Mouse (Mus musculus) adrenal gland, adult 2 months (tissue): ENCODE measurements around the gene Dlg1. TPM values are rescaled to one million over a fixed set of nuclear protein-coding genes. Genes with fewer than 3 reads are reported as not detected.
A peak's percentile ranks its signal among the peaks of the same experiment; 100 is the strongest.

Experiments
- DNase-seq: peaks from one replicate; pipeline ENCODE4 v3.0.0; 2021
- long read RNA-seq: library from polyadenylated mRNA; stranded (forward); transcript quantifications from one replicate; pipeline ENCODE4 v2.0.0, GENCODE M21; 2021
- polyA plus RNA-seq: library from polyadenylated mRNA; depleted of rRNA; stranded (reverse); fragments of >200 nt; gene quantifications from 2 replicates; pipeline ENCODE4 v1.2.3, GENCODE M21; 2012; rRNA removed
- total RNA-seq, 2 experiments: library from RNA; stranded (reverse); gene quantifications; 2 replicates each; pipeline ENCODE4 v1.2.3; 2021

Gene Dlg1
- total RNA-seq (100 to 1,000 TPM in 1 of 2 experiments, 10 to 100 TPM in 1; 68.4 to 102 TPM), polyA plus RNA-seq (7.9 and 12.0 TPM in 2 replicates)
- long read RNA-seq, full-length matches to known transcripts = 15 of 33 reads
- long read RNA-seq, partial matches to known transcripts = 2 of 33 reads
- long read RNA-seq, other reads (novel, unspliced or antisense) = 16 of 33 reads

DNA sequence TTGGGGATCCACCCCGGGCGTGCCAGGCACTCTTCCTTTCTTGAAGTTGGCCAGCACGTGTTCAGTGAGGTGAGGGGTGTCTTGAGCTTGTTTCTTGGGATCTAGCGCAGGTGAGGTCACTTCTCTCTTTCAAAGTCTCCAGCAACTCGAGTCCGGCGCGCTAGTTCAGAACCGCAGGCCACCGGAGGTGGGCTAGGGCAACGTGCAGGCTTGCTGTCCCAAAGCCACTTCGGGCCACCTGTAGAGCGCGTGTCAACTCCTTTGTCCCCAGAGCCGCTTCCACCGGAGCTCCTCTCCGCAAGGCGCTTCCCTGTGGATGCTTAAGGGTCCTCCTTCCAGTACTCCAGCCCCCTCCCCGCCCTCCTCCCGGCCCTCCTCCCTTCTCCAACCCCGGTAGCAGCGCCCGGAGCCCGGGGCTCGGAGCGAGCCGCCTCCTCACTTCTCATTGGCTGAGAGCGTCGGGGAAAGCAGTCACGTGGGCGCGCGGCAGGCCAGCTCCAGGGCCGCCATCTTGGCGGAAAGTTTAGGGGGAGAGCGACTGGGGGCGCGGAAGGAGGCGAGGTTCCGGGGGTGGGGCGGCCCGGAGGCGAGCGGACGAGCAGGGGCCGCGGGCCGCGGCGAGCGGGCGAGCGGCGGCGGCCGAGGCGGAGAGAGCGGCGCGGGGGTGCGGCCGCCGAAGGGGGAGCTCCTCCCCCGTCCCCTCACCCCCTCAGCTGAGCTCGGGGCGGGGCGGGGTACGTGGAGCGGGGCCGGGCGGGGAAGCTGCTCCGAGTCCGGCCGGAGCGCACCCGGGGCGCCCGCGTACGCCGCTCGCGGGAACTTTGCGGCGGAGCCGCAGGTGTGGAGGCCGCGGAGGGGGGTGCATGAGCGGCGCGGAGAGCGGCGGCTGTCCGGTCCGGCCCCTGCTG is at the start of gene Dlg1:
Dlg1 (plus strand) TSS at position 65 of the 908 bp plus-strand sequence.
- peak; percentile 94 for DNase-seq

DNA sequence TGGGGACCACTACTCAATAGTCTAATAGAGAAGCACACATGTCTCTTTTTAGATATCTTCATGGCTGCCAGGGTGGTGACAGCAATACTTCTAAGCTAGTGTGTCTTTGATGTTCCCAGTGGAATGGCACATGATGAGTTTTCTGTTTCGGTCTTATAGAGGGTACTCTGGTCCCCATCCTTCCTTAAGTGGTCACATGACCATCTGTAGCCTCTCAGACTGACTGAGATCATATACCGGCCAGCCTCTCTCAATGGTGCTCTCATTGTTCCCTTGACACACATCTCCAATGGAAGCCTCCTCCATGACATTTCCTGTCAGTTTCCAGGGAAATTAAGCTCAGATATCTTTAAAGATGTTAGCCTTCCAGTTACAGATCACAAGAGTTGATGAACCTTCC is 46.9 kb upstream of the Dlg1 start:
- DNase-seq = no peak

DNA sequence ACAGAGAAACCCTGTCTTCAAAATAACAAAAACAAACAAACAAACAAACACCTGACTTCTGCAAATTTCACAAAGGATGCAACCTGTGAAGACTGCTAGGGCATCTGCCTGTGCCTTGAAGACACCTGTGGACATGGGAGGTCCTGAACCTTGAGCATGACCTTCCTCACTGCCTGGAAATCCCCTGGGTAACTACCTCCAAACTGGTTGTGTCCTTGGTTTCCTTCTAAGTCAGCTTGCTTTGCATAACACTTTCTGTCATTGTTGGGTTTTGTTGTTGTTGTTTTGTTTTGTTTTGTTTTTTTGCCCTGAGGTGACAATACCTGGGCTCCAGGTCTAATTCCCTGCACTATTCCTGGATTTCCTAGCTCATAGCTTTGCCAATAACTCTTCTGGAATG is 46.1 kb upstream of the Dlg1 start:
- DNase-seq = no peak

GRCm38 (mm10) chr16:31617823-31618371 is 45.3 kb upstream of the Dlg1 start:
- DNase-seq = peak; percentile 16

- DNase-seq = no peak
Measured at GRCm38 (mm10) chr16:31618671-31619070, 44.6 kb upstream of the Dlg1 start.

DNA sequence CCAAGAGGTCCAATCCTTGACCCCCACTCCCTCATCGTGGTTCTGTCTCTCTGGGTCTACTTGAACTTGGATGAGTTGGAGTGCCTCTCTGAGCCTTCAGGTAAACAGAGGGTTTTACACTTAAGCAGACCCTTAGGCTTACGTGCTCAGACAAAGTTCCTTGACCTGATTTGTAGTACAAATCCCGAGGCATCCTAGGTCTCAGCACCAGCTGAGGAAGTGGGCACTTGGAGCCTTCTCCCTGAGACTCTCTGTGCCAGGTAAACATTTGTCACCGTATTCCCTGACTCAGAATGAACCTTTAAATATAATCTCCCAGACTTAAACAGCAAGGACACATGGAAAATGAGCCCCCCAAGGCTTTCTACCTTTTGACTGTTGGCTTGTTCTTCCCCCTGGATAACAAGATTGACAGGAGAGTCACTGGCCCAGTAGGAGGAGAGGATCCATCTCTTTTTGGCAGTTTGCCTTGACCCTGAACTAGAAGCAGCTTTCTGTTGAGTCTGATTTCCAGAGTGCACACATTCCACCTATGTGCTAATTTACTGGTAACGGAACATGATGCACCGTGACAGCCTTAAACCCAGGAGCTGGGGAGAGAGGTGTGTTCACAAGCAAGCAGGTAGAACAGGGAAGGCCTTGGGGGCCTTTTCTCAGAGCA is 43.4 kb upstream of the Dlg1 start:
- DNase-seq = peak; percentile 81

GRCm38 (mm10) chr16:31622356-31622755 is 40.9 kb upstream of the Dlg1 start:
- no peak for DNase-seq

- no peak for DNase-seq
Measured at GRCm38 (mm10) chr16:31623136-31623535, 40.1 kb upstream of the Dlg1 start.

GRCm38 (mm10) chr16:31624749-31625148 is 38.5 kb upstream of the Dlg1 start:
- no peak for DNase-seq

GRCm38 (mm10) chr16:31626331-31626730 is 36.9 kb upstream of the Dlg1 start:
- no peak for DNase-seq

DNA sequence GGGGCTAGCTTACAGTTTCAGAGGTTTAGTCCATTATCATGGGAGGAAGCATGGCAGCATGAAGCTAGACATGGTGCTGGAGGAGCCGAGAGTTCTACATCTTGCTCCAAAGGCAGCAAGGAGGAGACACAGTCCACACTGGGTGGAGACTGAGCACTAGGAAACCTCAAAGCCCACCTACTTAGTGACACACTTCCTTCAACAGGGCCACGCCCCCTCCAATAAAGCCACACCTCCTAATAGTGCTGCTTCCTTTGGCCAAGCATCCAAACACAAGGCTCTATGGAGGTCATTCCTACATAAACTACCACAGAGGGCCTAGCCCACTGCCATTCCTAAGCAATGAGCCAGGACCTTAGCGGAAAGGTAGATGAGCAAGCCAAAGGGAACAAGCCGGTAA is 32.9 kb upstream of the Dlg1 start:
- no peak for DNase-seq

GRCm38 (mm10) chr16:31631046-31631445 is 32.2 kb upstream of the Dlg1 start:
- no peak for DNase-seq

DNA sequence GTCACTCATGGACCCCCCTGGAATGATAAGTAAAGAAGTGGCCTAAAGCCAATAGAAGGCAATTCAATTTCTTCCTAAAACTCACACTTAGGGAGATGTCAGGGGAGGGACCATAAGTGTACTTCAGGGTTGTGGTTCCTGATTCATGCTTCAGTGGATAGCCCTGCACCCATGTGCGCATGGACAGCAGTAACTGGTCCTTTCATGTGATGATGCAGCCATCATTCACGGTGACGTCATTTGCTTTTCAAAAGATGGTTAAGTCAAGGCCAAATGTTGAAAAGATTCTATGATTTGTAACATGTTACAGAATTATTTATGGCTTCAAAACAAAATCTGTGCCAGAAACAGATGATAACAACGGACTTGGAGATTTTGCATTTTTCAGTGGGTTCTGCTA is 28.9 kb upstream of the Dlg1 start:
- DNase-seq = peak; percentile 44

- DNase-seq = no peak
Measured at GRCm38 (mm10) chr16:31638393-31638792, 24.9 kb upstream of the Dlg1 start.

- no peak for DNase-seq
Measured at GRCm38 (mm10) chr16:31639946-31640345, 23.3 kb upstream of the Dlg1 start.

- no peak for DNase-seq
Measured at GRCm38 (mm10) chr16:31641776-31642175, 21.5 kb upstream of the Dlg1 start.

GRCm38 (mm10) chr16:31647221-31647620 is 16.0 kb upstream of the Dlg1 start:
- no peak for DNase-seq

- DNase-seq = no peak
Measured at GRCm38 (mm10) chr16:31650788-31651187, 12.5 kb upstream of the Dlg1 start.

DNA sequence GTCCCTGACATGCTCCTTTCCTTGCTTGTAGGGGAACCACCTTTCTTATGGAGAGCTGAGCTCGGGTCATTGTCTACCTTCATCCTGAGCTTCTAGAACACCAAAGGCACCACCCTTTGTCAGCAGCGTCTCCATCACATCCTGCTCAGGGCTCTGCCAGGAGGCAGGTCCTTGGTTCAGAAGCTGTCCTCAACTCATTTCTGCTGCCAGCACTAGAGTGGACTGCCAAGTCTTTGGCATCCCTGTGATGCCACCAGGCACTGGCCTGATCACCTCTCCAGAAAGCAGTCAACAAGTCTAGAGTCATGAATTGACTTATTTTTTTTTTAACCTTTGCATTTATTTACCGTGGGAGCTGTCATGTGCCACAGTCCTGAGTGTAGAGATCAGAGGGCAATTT is 11.7 kb upstream of the Dlg1 start:
- peak; percentile 22 for DNase-seq

DNA sequence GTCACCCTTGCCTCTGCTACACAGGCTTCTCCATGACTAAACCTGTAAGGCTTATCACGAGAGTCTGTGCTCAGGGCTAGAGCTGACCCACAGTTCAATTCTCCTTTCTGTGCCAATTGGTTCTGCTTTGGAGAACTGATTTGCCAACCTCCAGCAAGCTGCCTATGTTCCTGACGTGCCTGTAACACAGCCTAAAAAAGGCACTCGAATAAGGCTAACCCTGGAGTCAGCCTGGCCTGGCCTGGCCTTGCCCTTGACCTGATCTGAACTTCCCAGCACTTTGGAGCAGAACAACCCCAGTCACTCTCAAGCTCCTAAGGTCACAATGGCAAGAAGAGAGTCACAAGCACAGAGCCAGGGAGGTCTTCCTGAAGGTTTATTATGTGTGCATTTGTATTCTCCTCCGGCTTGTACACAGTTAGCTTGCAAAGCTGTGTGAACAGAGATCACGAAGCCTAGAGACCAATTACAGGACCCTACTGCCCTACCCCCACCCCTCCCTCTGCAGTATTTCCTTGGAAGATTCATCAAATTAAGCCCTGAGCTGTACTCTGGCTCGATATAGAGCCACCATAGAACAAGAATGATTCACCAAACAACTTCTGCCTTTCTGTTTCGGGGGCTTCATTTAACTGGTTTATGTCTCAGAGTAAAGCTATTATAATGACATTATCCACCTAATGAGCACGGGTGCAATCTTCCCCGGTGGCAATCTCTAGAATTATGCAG is 11.0 kb upstream of the Dlg1 start:
- DNase-seq = peak; percentile 82

GRCm38 (mm10) chr16:31653616-31654015 is 9.6 kb upstream of the Dlg1 start:
- no peak for DNase-seq

- peak; percentile 64 for DNase-seq
Measured at GRCm38 (mm10) chr16:31654021-31654420, 9.2 kb upstream of the Dlg1 start.
